Mouse (Mus musculus) yolk sac, embryonic 10.5 days (tissue): ENCODE measurements at regions not wholly inside any gene's neighbourhood (a gene's known extent, or its start where the extent isn't known, plus 50 kb on each side); places are given as distances from the start of the nearest gene placed in this dataset.
A peak's percentile ranks its signal among the peaks of the same experiment; 100 is the strongest.

ENCODE experiments used
- DNase-seq: peaks from one replicate; pipeline ENCODE4 v3.0.0-alpha.2; 2017; ENCODE audit warnings: low spot score

- DNase-seq, result no peak
Observed at GRCm38 (mm10) chr15:24682167-24682566, 731.4 kb downstream of the Basp1 start.

GRCm38 (mm10) chr15:24648938-24649337 is 764.6 kb downstream of the Basp1 start:
- no peak for DNase-seq

GRCm38 (mm10) chr15:24635620-24636019 is 777.9 kb downstream of the Basp1 start:
- DNase-seq, result no peak

GRCm38 (mm10) chr15:24596242-24596641 is 817.3 kb downstream of the Basp1 start:
- DNase-seq, result no peak

- DNase-seq, result no peak
Observed at GRCm38 (mm10) chr15:24588943-24589342, 824.6 kb downstream of the Basp1 start.

GRCm38 (mm10) chr15:24566981-24567380 is 846.6 kb downstream of the Basp1 start:
- no peak for DNase-seq

GRCm38 (mm10) chr15:24556806-24557205 is 856.8 kb downstream of the Basp1 start:
- no peak for DNase-seq

GRCm38 (mm10) chr15:24550108-24550507 is 863.5 kb downstream of the Basp1 start:
- DNase-seq, result no peak

GRCm38 (mm10) chr15:24530065-24530464 is 883.5 kb downstream of the Basp1 start:
- DNase-seq, result no peak

- DNase-seq, result no peak
Observed at GRCm38 (mm10) chr15:24527379-24527778, 886.2 kb downstream of the Basp1 start.

- DNase-seq, result no peak
Observed at GRCm38 (mm10) chr15:24513926-24514325, 899.6 kb downstream of the Basp1 start.

GRCm38 (mm10) chr15:24501907-24502559 is 911.5 kb downstream of the Basp1 start:
- no peak for DNase-seq

- DNase-seq, result no peak
Observed at GRCm38 (mm10) chr15:24486235-24486634, 927.3 kb downstream of the Basp1 start.

GRCm38 (mm10) chr15:24468239-24468638 is 945.3 kb downstream of the Basp1 start:
- no peak for DNase-seq

GRCm38 (mm10) chr15:24457726-24458125 is 955.8 kb downstream of the Basp1 start:
- no peak for DNase-seq

GRCm38 (mm10) chr15:24433083-24433482 is 980.5 kb downstream of the Basp1 start:
- DNase-seq, result no peak

GRCm38 (mm10) chr15:24429154-24429553 is 984.4 kb downstream of the Basp1 start:
- no peak for DNase-seq

GRCm38 (mm10) chr15:24422333-24422942 is 991.1 kb downstream of the Basp1 start:
- DNase-seq, result no peak

GRCm38 (mm10) chr15:24419736-24420135 is 993.8 kb downstream of the Basp1 start:
- no peak for DNase-seq

GRCm38 (mm10) chr15:24419186-24419585 is 994.4 kb downstream of the Basp1 start:
- DNase-seq, result no peak

GRCm38 (mm10) chr15:24407691-24408090 is 1005.9 kb downstream of the Basp1 start:
- peak; percentile 2 for DNase-seq

GRCm38 (mm10) chr15:24405305-24405704 is 1008.3 kb downstream of the Basp1 start:
- DNase-seq, result no peak

GRCm38 (mm10) chr15:24400088-24400487 is 1013.5 kb downstream of the Basp1 start:
- no peak for DNase-seq

- DNase-seq, result no peak
Observed at GRCm38 (mm10) chr15:24358398-24358797, 1055.2 kb downstream of the Basp1 start.
